Mouse (Mus musculus): ENCODE results near the gene Sox30. TPM values are rescaled to one million over a fixed set of nuclear protein-coding genes. Genes with fewer than 3 reads are reported as not detected.
"Not testable (repeated sequence)": the region's sequence is repeated elsewhere in the genome, so short reads cannot be mapped to it uniquely, and the experiment has no call there.

Gene Sox30
- total RNA-seq, 2 experiments from 2014 or later: not detected

GRCm38 (mm10) chr11:46016061-46016460 is 36.0 kb downstream of the Sox30 start:
- peak; percentile 81 for ATAC-seq (replicated peaks; ENCODE audit: poor library complexity)

- ATAC-seq (replicated peaks; ENCODE audit: poor library complexity): no peak
Measured at GRCm38 (mm10) chr11:46020246-46020645, 40.1 kb downstream of the Sox30 start.

- ATAC-seq (replicated peaks; ENCODE audit: poor library complexity): no peak
Measured at GRCm38 (mm10) chr11:46021850-46022249, 41.7 kb downstream of the Sox30 start.

- ATAC-seq (replicated peaks; ENCODE audit: poor library complexity): peak; percentile 50
Measured at GRCm38 (mm10) chr11:46022983-46023382, 42.9 kb downstream of the Sox30 start.

- ATAC-seq (replicated peaks; ENCODE audit: poor library complexity): no peak
Measured at GRCm38 (mm10) chr11:46025962-46026392, 45.9 kb downstream of the Sox30 start.

- no peak for ATAC-seq (replicated peaks; ENCODE audit: poor library complexity)
Measured at GRCm38 (mm10) chr11:46027952-46028814, 48.1 kb downstream of the Sox30 start.

- no peak for ATAC-seq (replicated peaks; ENCODE audit: poor library complexity)
Measured at GRCm38 (mm10) chr11:46029485-46029884, 49.4 kb downstream of the Sox30 start.

GRCm38 (mm10) chr11:46030026-46030425 is 49.9 kb downstream of the Sox30 start:
- ATAC-seq (replicated peaks; ENCODE audit: poor library complexity): no peak

- ATAC-seq (replicated peaks; ENCODE audit: poor library complexity): no peak
Measured at GRCm38 (mm10) chr11:46031470-46031869, 51.4 kb downstream of the Sox30 start.

- no peak for ATAC-seq (replicated peaks; ENCODE audit: poor library complexity)
Measured at GRCm38 (mm10) chr11:46032956-46033355, 52.8 kb downstream of the Sox30 start.

GRCm38 (mm10) chr11:46036374-46036773 is 56.3 kb downstream of the Sox30 start:
- no peak for ATAC-seq (replicated peaks; ENCODE audit: poor library complexity)

GRCm38 (mm10) chr11:46038901-46039300 is 58.8 kb downstream of the Sox30 start:
- ATAC-seq (replicated peaks; ENCODE audit: poor library complexity): no peak

GRCm38 (mm10) chr11:46039335-46039734 is 59.2 kb downstream of the Sox30 start:
- ATAC-seq (replicated peaks; ENCODE audit: poor library complexity): no peak

GRCm38 (mm10) chr11:46040841-46041556 is 60.9 kb downstream of the Sox30 start:
- ATAC-seq (replicated peaks; ENCODE audit: poor library complexity): no peak

GRCm38 (mm10) chr11:46041607-46042267 is 61.6 kb downstream of the Sox30 start:
- no peak for ATAC-seq (replicated peaks; ENCODE audit: poor library complexity)

GRCm38 (mm10) chr11:46044781-46045180 is 64.7 kb downstream of the Sox30 start:
- ATAC-seq (replicated peaks; ENCODE audit: poor library complexity): no peak

GRCm38 (mm10) chr11:46047264-46047663 is 67.2 kb downstream of the Sox30 start:
- no peak for ATAC-seq (replicated peaks; ENCODE audit: poor library complexity)

- peak; percentile 78 for ATAC-seq (replicated peaks; ENCODE audit: poor library complexity)
Measured at GRCm38 (mm10) chr11:46052105-46052659, 72.1 kb downstream of the Sox30 start, which contains the start of gene Gm12166. TSS of gene Gm12166 (minus strand) at chr11:46052321.

- not testable (repeated sequence) for ATAC-seq (replicated peaks; ENCODE audit: poor library complexity)
Measured at GRCm38 (mm10) chr11:46053457-46053856, 73.3 kb downstream of the Sox30 start.

GRCm38 (mm10) chr11:46054311-46054710 is 74.2 kb downstream of the Sox30 start:
- ATAC-seq (replicated peaks; ENCODE audit: poor library complexity): no peak
